Mouse (Mus musculus) Patski (cell line): ENCODE measurements around the gene Zfp334. TPM values are rescaled to one million over a fixed set of nuclear protein-coding genes. Genes with fewer than 3 reads are reported as not detected.

Experiments
- ATAC-seq: fragments of 100-300 bp; one replicate; pipeline ENCODE4 v1.8.0; 2021
- CTCF ChIA-PET: fragments of 350-600 bp; sonication (Branson Sonifier 250); formaldehyde crosslinking; loops from one replicate; lab custom pipeline; 2022; ENCODE audit warnings: inconsistent platforms; lab: Charles Lee
- POLR2A ChIA-PET: fragments of 350-600 bp; sonication (Branson Sonifier 250); formaldehyde crosslinking; loops from one replicate; lab custom pipeline; 2022; ENCODE audit warnings: antibody characterized with exemption, inconsistent platforms; lab: Charles Lee
- DNase-seq: peaks from one replicate; pipeline ENCODE4 v3.0.0-alpha.2; 2011; ENCODE audit warnings: low read depth, low spot score
- H3K27me3 ChIP-seq: fragments of 371-371 bp; one replicate; pipeline ENCODE4 v1.5.1; 2021
- CTCF ChIP-seq: fragments of 100-300 bp; IDR thresholded peaks from one replicate; pipeline ENCODE4 v1.5.1; 2021
- in situ Hi-C: fragments of 300-500 bp; cut with MboI; formaldehyde crosslinking; loops from 3 replicates; pipeline ENCODE4 v1.11.1; 2018; ENCODE audit warnings: low pct_unique_long_range_greater_than_20kb, mixed read lengths
- polyA plus RNA-seq: library from polyadenylated mRNA; unstranded; gene quantifications from one replicate; pipeline ENCODE4 v1.2.3, GENCODE M21; 2021

Gene Zfp334
- polyA plus RNA-seq = 8.0 TPM

GRCm38 (mm10) chr2:165387844-165388495 is at the start of gene Zfp334:
Gene Zfp334, minus strand, starts transcription at chr2:165388259.
- peak; percentile 86 for ATAC-seq
- CTCF ChIA-PET = interaction anchor here (0.7 to 1.3 kb wide), 2 partner anchors 99 kb away, joined by 3 to 4 read pairs; no protein-coding TSS in a partner anchor

GRCm38 (mm10) chr2:165428694-165429093 is 40.6 kb upstream of the Zfp334 start:
- POLR2A ChIA-PET = no interaction called here
- ATAC-seq (no peak), DNase-seq (no peak)
- in situ Hi-C loops = no loop called here
- CTCF ChIA-PET = no interaction called here
- H3K27me3 ChIP-seq = peaks cover 14% of the 10 kb centered on the region
- no peak for TF ChIP-seq CTCF

More at GRCm38 (mm10) chr2:165387844-165388495, at the start of gene Zfp334:
- no peak for TF ChIP-seq CTCF
- no peaks in the 10 kb centered on the region for H3K27me3 ChIP-seq
- in situ Hi-C loops = no loop called here
- POLR2A ChIA-PET = no interaction called here
- DNase-seq = no peak

GRCm38 (mm10) chr2:165420195-165420594 is 32.1 kb upstream of the Zfp334 start:
- CTCF ChIA-PET = no interaction called here
- POLR2A ChIA-PET = no interaction called here
- in situ Hi-C loops = no loop called here
- TF ChIP-seq CTCF = no peak
- no peak for DNase-seq
- peaks cover 8% of the 10 kb centered on the region for H3K27me3 ChIP-seq
- ATAC-seq = no peak

- CTCF ChIA-PET = no interaction called here
- no peak for TF ChIP-seq CTCF
- POLR2A ChIA-PET = no interaction called here
- in situ Hi-C loops = no loop called here
- ATAC-seq (no peak), DNase-seq (no peak)
- peaks cover 8% of the 10 kb centered on the region for H3K27me3 ChIP-seq
Observed at GRCm38 (mm10) chr2:165419670-165420111, 31.6 kb upstream of the Zfp334 start.

GRCm38 (mm10) chr2:165418577-165418976 is 30.5 kb upstream of the Zfp334 start:
- DNase-seq (no peak), ATAC-seq (no peak)
- POLR2A ChIA-PET = no interaction called here
- CTCF ChIA-PET = interaction anchor here (1.8 kb wide), 1 partner anchor 11 kb away, joined by 6 read pairs; no protein-coding TSS in a partner anchor
- TF ChIP-seq CTCF = no peak
- in situ Hi-C loops = no loop called here
- peaks cover 8% of the 10 kb centered on the region for H3K27me3 ChIP-seq

- DNase-seq (no peak), ATAC-seq (no peak)
- in situ Hi-C loops = no loop called here
- TF ChIP-seq CTCF = no peak
- CTCF ChIA-PET = interaction anchor here (0.8 kb wide), 1 partner anchor 70 kb away, joined by 3 read pairs; no protein-coding TSS in a partner anchor
- POLR2A ChIA-PET = no interaction called here
- peaks cover 8% of the 10 kb centered on the region for H3K27me3 ChIP-seq
Observed at GRCm38 (mm10) chr2:165417291-165417690, 29.2 kb upstream of the Zfp334 start.

GRCm38 (mm10) chr2:165415795-165416194 is 27.7 kb upstream of the Zfp334 start:
- POLR2A ChIA-PET = no interaction called here
- TF ChIP-seq CTCF = no peak
- peaks cover 4% of the 10 kb centered on the region for H3K27me3 ChIP-seq
- CTCF ChIA-PET = interaction anchor here (1.2 to 1.7 kb wide), 2 partner anchors 19 to 71 kb away, joined by 3 to 6 read pairs; no protein-coding TSS in a partner anchor
- ATAC-seq = no peak
- in situ Hi-C loops = no loop called here
- DNase-seq = no peak

- ATAC-seq = no peak
- TF ChIP-seq CTCF = no peak
- ChIA-PET POLR2A (no interaction called here), CTCF (interaction anchor here (1.2 to 1.7 kb wide), 2 partner anchors 19 to 72 kb away, joined by 3 to 6 read pairs; no protein-coding TSS in a partner anchor)
- in situ Hi-C loops = no loop called here
- peaks cover 4% of the 10 kb centered on the region for H3K27me3 ChIP-seq
- DNase-seq = no peak
Observed at GRCm38 (mm10) chr2:165415141-165415721, 27.2 kb upstream of the Zfp334 start.

- POLR2A ChIA-PET = no interaction called here
- no peak for TF ChIP-seq CTCF
- in situ Hi-C loops = loop anchor here (5.0 kb wide), 1 partner anchor 53 kb away; no protein-coding TSS in a partner anchor
- ATAC-seq (no peak), DNase-seq (no peak)
- CTCF ChIA-PET = no interaction called here
- peaks cover 2% of the 10 kb centered on the region for H3K27me3 ChIP-seq
Observed at GRCm38 (mm10) chr2:165414321-165414720, 26.3 kb upstream of the Zfp334 start.

- ChIA-PET POLR2A (no interaction called here), CTCF (no interaction called here)
- ATAC-seq = no peak
Observed at GRCm38 (mm10) chr2:165413884-165414283, 25.8 kb upstream of the Zfp334 start.

More at GRCm38 (mm10) chr2:165413884-165414283, 25.8 kb upstream of the Zfp334 start:
- DNase-seq = no peak
- no peaks in the 10 kb centered on the region for H3K27me3 ChIP-seq
- in situ Hi-C loops = loop anchor here (5.0 kb wide), 1 partner anchor 53 kb away; no protein-coding TSS in a partner anchor
- TF ChIP-seq CTCF = no peak
